Mouse (Mus musculus) cortical plate, adult 2 months (tissue): Measurements from ENCODE around the gene Stox2. TPM values are rescaled to one million over a fixed set of nuclear protein-coding genes. Genes with fewer than 3 reads are reported as not detected.

Experiments used
- H3K27ac ChIP-seq: fragments of 200-500 bp; 2 replicates; pipeline ENCODE4 v1.5.1; 2012; ENCODE audit warnings: low read length, control low read depth, inconsistent platforms; ENCODE audit not compliant: insufficient read depth
- H3K4me1 ChIP-seq: fragments of 200-500 bp; 2 replicates; pipeline ENCODE4 v1.6.1; 2011; ENCODE audit warnings: low read length; ENCODE audit not compliant: control insufficient read depth, insufficient read depth
- H3K4me3 ChIP-seq: fragments of 200-500 bp; 2 replicates; pipeline ENCODE4 v1.5.1; 2011; ENCODE audit warnings: mild to moderate bottlenecking, low read length, control low read depth; ENCODE audit not compliant: insufficient read depth
- CTCF ChIP-seq: fragments of 200-500 bp; IDR thresholded peaks from 2 replicates; pipeline ENCODE4 v1.5.1; 2011; ENCODE audit warnings: mild to moderate bottlenecking, control low read depth, low read length; ENCODE audit not compliant: insufficient read depth; ENCODE audit errors: extremely low read depth
- POLR2A ChIP-seq: fragments of 200-500 bp; IDR thresholded peaks from 2 replicates; pipeline ENCODE4 v1.6.1; 2011; ENCODE audit warnings: mild to moderate bottlenecking, low read length, control low read depth; ENCODE audit not compliant: insufficient read depth; ENCODE audit errors: extremely low read depth
- polyA plus RNA-seq: library from polyadenylated mRNA; depleted of rRNA; stranded (reverse); fragments of >200 nt; gene quantifications from 2 replicates; pipeline ENCODE4 v1.2.3, GENCODE M21; 2012

Stox2 gene
- polyA plus RNA-seq, 1 experiment: 21.5 TPM

- H3K4me3 ChIP-seq: no peak overlapping the region
- peaks cover 1% of the 10 kb centered on the region; the same call in 1 of the 2 replicates for H3K4me1 ChIP-seq
- H3K27ac ChIP-seq: no peak overlapping the region
- TF ChIP-seq CTCF (no peak), POLR2A (no peak)
These were observed 125.5 kb downstream of the Stox2 start for GRCm38 (mm10) chr8:47320707-47321106.

- H3K4me3 ChIP-seq: no peak overlapping the region
- no peak for TF ChIP-seq POLR2A
- no peak for TF ChIP-seq CTCF
- H3K27ac ChIP-seq: no peak overlapping the region
- H3K4me1 ChIP-seq: no peaks in the 10 kb centered on the region
These were observed 127.7 kb downstream of the Stox2 start for GRCm38 (mm10) chr8:47318468-47318867.

GRCm38 (mm10) chr8:47308176-47308575 lies 138.0 kb downstream of the Stox2 start:
- TF ChIP-seq CTCF: no peak
- TF ChIP-seq POLR2A: no peak
- Histone ChIP-seq H3K4me3 (no peak overlapping the region), H3K27ac (no peak overlapping the region), H3K4me1 (peaks cover 3% of the 10 kb centered on the region; the same call in 1 of the 2 replicates)

DNA sequence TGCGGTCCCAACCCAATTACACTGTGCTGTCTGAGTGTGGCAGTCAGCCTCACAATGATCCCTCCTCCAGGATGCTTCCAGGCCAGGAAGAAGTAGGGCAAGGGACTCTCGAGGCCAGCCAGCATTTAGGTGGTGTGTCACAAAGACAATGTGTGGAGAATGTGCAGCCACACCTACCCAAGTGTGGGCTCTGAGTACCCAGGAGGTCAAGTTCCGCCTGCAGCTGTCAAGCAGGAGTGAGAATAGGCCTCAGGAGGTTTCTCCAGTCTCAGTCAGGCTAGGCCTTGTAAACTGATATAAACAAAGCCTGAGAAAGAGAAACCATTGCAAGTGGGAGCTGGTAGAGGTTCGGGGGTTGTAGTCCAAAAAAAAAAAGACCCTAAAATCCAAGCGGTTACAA lies 139.8 kb downstream of the Stox2 start:
- no peak for TF ChIP-seq POLR2A
- no peak for TF ChIP-seq CTCF

DNA sequence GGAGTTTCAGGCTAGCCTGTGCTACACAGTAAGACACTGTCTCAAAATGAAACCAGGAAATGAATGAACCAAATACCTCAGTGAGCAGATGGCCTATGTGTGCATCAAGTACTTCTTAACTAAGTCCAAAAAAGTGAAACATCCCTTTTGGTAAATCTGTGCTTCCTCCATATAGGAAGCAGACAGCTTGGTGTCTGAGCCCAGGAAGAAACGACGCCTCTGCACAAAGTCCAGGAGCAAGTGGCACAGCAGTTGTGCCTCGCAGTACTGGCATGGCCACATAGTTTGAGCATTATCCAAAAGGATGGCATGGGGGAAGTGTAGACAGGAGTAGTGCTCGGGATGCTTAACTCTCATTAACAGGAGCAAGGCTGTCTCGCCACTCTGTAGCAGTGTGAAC lies 140.3 kb downstream of the Stox2 start:
- TF ChIP-seq CTCF: no peak
- no peak for TF ChIP-seq POLR2A
- H3K4me3 ChIP-seq: no peak overlapping the region
- H3K27ac ChIP-seq: no peak overlapping the region
- H3K4me1 ChIP-seq: peaks cover 3% of the 10 kb centered on the region; the same call in 1 of the 2 replicates

More for the DNA sequence above, 139.8 kb downstream of the Stox2 start:
- no peak overlapping the region for H3K27ac ChIP-seq
- peaks cover 3% of the 10 kb centered on the region; the same call in 1 of the 2 replicates for H3K4me1 ChIP-seq
- H3K4me3 ChIP-seq: no peak overlapping the region

GRCm38 (mm10) chr8:47298460-47298859 lies 147.7 kb downstream of the Stox2 start:
- H3K4me1 ChIP-seq: no peaks in the 10 kb centered on the region
- no peak for TF ChIP-seq CTCF
- TF ChIP-seq POLR2A: no peak

DNA sequence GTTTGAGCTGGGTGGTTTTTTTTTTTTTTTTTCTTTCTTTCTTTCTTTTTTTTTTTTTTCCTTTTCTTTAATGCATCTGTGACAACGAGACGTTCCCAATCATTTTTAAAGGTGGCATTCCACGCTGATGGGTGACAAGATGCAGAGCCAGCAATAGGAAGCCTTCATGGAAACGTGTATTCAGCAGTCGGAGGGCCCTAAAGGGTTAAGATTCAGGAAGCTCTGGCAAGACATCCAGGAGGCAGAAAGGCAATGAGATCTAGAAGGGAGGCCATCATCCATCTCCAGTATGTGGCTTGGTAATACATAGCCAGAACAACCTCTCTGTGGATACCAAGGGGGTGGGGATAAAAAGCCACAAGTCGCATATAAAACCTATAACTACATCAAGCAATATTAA lies 156.5 kb downstream of the Stox2 start:
- TF ChIP-seq CTCF (no peak), POLR2A (no peak)
- H3K4me3 ChIP-seq: peak overlapping the region; percentile 97
- peaks cover 2% of the 10 kb centered on the region; the same call in 1 of the 2 replicates for H3K4me1 ChIP-seq
- H3K27ac ChIP-seq: no peak overlapping the region

More at GRCm38 (mm10) chr8:47298460-47298859, 147.7 kb downstream of the Stox2 start:
- no peak overlapping the region for H3K27ac ChIP-seq
- H3K4me3 ChIP-seq: no peak overlapping the region

- Histone ChIP-seq H3K4me3 (peak overlapping the region; percentile 97), H3K27ac (peak overlapping the region; percentile 90), H3K4me1 (peaks cover 2% of the 10 kb centered on the region; the same call in 1 of the 2 replicates)
- TF ChIP-seq CTCF (no peak), POLR2A (0 out of 2 replicates have a peak, but pooled peaks have one; percentile 23)
These were observed 157.2 kb downstream of the Stox2 start for GRCm38 (mm10) chr8:47288866-47289541.

GRCm38 (mm10) chr8:47288131-47288865 lies 157.9 kb downstream of the Stox2 start:
- H3K4me1 ChIP-seq: peaks cover 2% of the 10 kb centered on the region; the same call in 1 of the 2 replicates
- H3K4me3 ChIP-seq: peak overlapping the region; percentile 97
- 0 out of 2 replicates have a peak, but pooled peaks have one; percentile 17 for TF ChIP-seq POLR2A
- TF ChIP-seq CTCF: no peak
- H3K27ac ChIP-seq: peak overlapping the region; percentile 90

DNA sequence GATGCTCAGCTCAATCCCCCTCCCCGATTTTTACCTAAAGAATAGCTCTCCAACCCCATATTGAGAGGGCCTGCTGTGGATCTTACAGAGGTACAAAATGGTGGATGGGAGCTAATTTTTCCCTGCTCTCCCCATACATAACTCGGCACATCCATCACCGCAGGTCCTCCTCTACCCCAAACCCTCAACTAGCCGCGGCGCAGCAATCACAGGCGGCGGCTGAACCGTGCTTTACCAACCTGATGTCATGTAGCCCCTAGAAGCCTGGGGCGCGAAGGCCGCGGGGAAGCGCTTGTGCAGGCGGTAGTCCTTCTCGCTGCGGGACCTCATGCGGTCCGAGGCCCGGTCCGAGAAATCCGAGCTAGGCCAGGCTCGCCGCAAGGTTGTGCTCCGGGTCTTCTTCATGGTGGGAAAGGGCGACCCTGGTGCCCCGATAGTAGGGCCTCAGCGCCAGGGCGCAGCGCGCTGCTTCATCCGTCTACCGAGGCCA lies 158.5 kb downstream of the Stox2 start:
- Histone ChIP-seq H3K4me1 (peaks cover 2% of the 10 kb centered on the region; the same call in 1 of the 2 replicates), H3K27ac (peak overlapping the region; percentile 66), H3K4me3 (peak overlapping the region; percentile 97)
- TF ChIP-seq CTCF: no peak
- TF ChIP-seq POLR2A: no peak
